Mouse (Mus musculus) kidney, postnatal 0 days (tissue): ENCODE data around the gene Rpl18a. TPM values are rescaled to one million over a fixed set of nuclear protein-coding genes. Genes with fewer than 3 reads are reported as not detected.

ENCODE experiments used
- ATAC-seq: fragments of 200-750 bp; cut with Nextera tagmentation; replicated peaks from 2 replicates; pipeline ENCODE4 v1.8.0; 2017; ENCODE audit warnings: low read depth, moderate number of reproducible peaks, moderate TSS enrichment, moderate library complexity; ENCODE audit not compliant: low FRiP score
- DNase-seq: peaks from one replicate; pipeline ENCODE4 v3.0.0-alpha.2; 2016; ENCODE audit warnings: low spot score
- H3K27ac ChIP-seq: fragments of 300-500 bp; sonication (generic); 2 replicates; pipeline ENCODE4 v1.5.1; 2014; ENCODE audit warnings: mild to moderate bottlenecking
- H3K27me3 ChIP-seq: fragments of 300-500 bp; sonication (generic); 2 replicates; pipeline ENCODE4 v1.6.1; 2014; ENCODE audit warnings: low read length, mixed read lengths; ENCODE audit not compliant: insufficient read depth
- H3K36me3 ChIP-seq: fragments of 300-500 bp; sonication (generic); 2 replicates; pipeline ENCODE4 v1.6.1; 2014; ENCODE audit warnings: low read length, mixed read lengths; ENCODE audit not compliant: insufficient read depth
- H3K4me1 ChIP-seq: fragments of 300-500 bp; sonication (generic); replicated peaks from 2 replicates; pipeline ENCODE4 v1.6.1; 2014; ENCODE audit warnings: antibody characterized with exemption, low read length, mixed read lengths; ENCODE audit not compliant: insufficient read depth
- H3K4me2 ChIP-seq: fragments of 300-500 bp; sonication (generic); 2 replicates; pipeline ENCODE4 v1.6.1; 2014; ENCODE audit warnings: mild to moderate bottlenecking, low read length, moderate library complexity, mixed read lengths
- H3K4me3 ChIP-seq: fragments of 300-500 bp; sonication (generic); replicated peaks from 2 replicates; pipeline ENCODE4 v1.5.1; 2014; ENCODE audit warnings: low read depth, low read length
- H3K9ac ChIP-seq: fragments of 300-500 bp; sonication (generic); 2 replicates; pipeline ENCODE4 v1.6.1; 2014; ENCODE audit warnings: low read depth, low read length
- H3K9me3 ChIP-seq: fragments of 300-500 bp; sonication (generic); replicated peaks from 2 replicates; pipeline ENCODE4 v1.6.1; 2016; ENCODE audit warnings: low read length, inconsistent platforms, mixed read lengths
- CTCF ChIP-seq: IDR thresholded peaks from 2 replicates; pipeline ENCODE4 v1.5.1; 2016; ENCODE audit warnings: antibody characterized with exemption, low read depth, mild to moderate bottlenecking, moderate library complexity
- WGBS: fragments of 180-500 bp; shearing (Covaris S2); extraction: QIAGEN DNeasy Blood & Tissue Kit; methylation state at CpG from one replicate; pipeline ENCODE4 v1.1.7; 2014; 5-methylcytosine and 5-hydroxymethylcytosine counted together
- microRNA counts: library from miRNA; unstranded; fragments of <30 nt; microRNA quantifications from one replicate; lab custom pipeline; 2015
- microRNA-seq: library from miRNA; unstranded; fragments of <30 nt; microRNA quantifications from one replicate; pipeline ENCODE4, GENCODE M21; 2016
- polyA plus RNA-seq: library from polyadenylated mRNA; unstranded; fragments of >200 nt; fragmentation: Nextera tagmentation; extraction: Ambion mirVana; gene quantifications from 2 replicates; pipeline ENCODE4 v1.2.1, GENCODE M21; 2015

The Rpl18a gene
- polyA plus RNA-seq, 1 experiment from 2014 or later = 5,941 TPM

- Histone ChIP-seq H3K27ac (no peak overlapping the region), H3K4me1 (no peaks in the 10 kb centered on the region), H3K4me2 (no peak overlapping the region), H3K4me3 (no peak overlapping the region), H3K9ac (no peak overlapping the region), H3K36me3 (no peaks in the 10 kb centered on the region), H3K27me3 (no peaks in the 10 kb centered on the region; the same call in 1 of the 2 replicates), H3K9me3 (no peaks in the 10 kb centered on the region)
- WGBS = 79% methylated on average over 3 of the region's 3 CpGs
- no peak for DNase-seq
- TF ChIP-seq CTCF = no peak
- ATAC-seq = no peak
These were observed 47.8 kb downstream of the Rpl18a start for GRCm38 (mm10) chr8:70849333-70849990.

DNA sequence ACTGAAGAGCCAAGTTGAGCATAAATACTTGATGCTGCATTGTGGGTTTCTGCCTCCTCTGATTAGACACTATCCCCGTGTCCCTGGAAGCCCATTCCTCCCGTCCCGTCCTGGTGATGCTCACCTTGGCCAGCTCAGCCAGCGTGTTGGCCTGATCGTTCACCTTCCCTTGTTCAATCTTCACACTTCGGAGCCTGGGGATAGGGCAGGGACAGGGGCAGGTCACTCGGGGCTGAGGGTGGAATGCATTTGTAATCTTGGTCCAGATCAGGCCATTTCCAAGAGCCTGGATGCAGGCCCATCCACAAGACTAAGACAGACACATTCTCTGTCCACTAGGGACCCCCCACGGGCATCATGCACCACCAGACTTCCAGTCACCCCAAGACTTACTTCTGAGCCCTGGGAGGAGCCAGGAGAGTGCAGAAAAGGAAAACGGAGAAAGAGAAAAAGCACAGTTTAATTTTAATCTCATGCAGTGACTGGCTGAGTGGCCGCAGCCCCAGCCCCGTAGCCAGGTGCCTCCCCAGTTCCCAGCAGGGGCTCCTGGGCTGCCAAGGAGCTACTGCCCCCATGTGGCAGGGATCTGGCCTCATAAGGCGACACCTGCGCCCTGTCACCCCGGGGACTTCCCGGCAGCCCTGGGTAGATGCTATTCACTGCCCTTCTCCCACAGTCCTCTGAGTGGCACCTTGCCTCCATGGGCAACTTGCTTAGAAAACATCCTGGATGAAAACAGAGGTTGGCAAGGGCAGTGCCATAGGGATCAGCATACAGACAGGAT is 50.6 kb downstream of the Rpl18a start:
- WGBS = 53% methylated on average over 15 of the region's 15 CpGs
- no peak overlapping the region for H3K4me2 ChIP-seq
- H3K4me1 ChIP-seq = no peaks in the 10 kb centered on the region
- peak overlapping the region; percentile 13; the same call in 1 of the 2 replicates for H3K9ac ChIP-seq
- no peak overlapping the region for H3K27ac ChIP-seq
- H3K9me3 ChIP-seq = no peaks in the 10 kb centered on the region
- ATAC-seq = no peak
- H3K27me3 ChIP-seq = no peaks in the 10 kb centered on the region; the same call in 1 of the 2 replicates
- TF ChIP-seq CTCF = peak; percentile 37
- DNase-seq = no peak
- H3K4me3 ChIP-seq = no peak overlapping the region
- H3K36me3 ChIP-seq = no peaks in the 10 kb centered on the region

GRCm38 (mm10) chr8:70845108-70845507 is 52.1 kb downstream of the Rpl18a start:
- Histone ChIP-seq H3K4me1 (no peaks in the 10 kb centered on the region), H3K9ac (no peak overlapping the region), H3K4me3 (no peak overlapping the region), H3K36me3 (no peaks in the 10 kb centered on the region), H3K9me3 (no peaks in the 10 kb centered on the region), H3K4me2 (no peak overlapping the region), H3K27ac (no peak overlapping the region), H3K27me3 (no peaks in the 10 kb centered on the region)
- ATAC-seq (no peak), DNase-seq (no peak)
- WGBS = 43% methylated on average over 5 of the region's 5 CpGs
- TF ChIP-seq CTCF = no peak

MicroRNAs within 50 kb of the gene (microRNA counts, 519-probe panel; counts per million panel counts)
- microRNA mmu-miR-1969 (lab: Ali Mortazavi, UCI) = 330 counts per million, percentile 68 among the panel's probes with 10 or more counts

Small RNA genes within 50 kb of the gene (microRNA-seq; reads per million reads assigned to microRNA genes)
- gene Mir1969 = 1.0 reads per million
- 0.60 reads per million for gene Mir7067

Other genes starting within 250 kb of the Rpl18a start
- 84.2 and 87.5 TPM in 2 replicates for gene Pgpep1, start 237.0 kb downstream of the Rpl18a start, polyA plus RNA-seq
- 243 and 281 TPM in 2 replicates for gene Lsm4, start 224.2 kb downstream of the Rpl18a start, polyA plus RNA-seq
- 72.4 and 98.1 TPM in 2 replicates for gene Jund, start 198.5 kb downstream of the Rpl18a start, polyA plus RNA-seq
- 0.03 and 0.05 TPM in 2 replicates for gene Iqcn, start 194.0 kb downstream of the Rpl18a start, polyA plus RNA-seq
- 0.70 and 0.74 TPM in 2 replicates for gene Gm3336, start 178.9 kb downstream of the Rpl18a start, polyA plus RNA-seq
- 8.0 and 9.5 TPM in 2 replicates for gene Pde4c, start 173.7 kb downstream of the Rpl18a start, polyA plus RNA-seq
- gene Rab3a, start 142.7 kb downstream of the Rpl18a start, polyA plus RNA-seq = 20.5 and 21.8 TPM in 2 replicates
- 78.2 and 80.3 TPM in 2 replicates for gene Mpv17l2, start 136.5 kb downstream of the Rpl18a start, polyA plus RNA-seq
- gene Pik3r2, start 120.7 kb downstream of the Rpl18a start, polyA plus RNA-seq = 43.8 and 47.2 TPM in 2 replicates
- 8.4 and 10.2 TPM in 2 replicates for gene Mast3, start 92.4 kb downstream of the Rpl18a start, polyA plus RNA-seq
- 0.09 and 0.13 TPM in 2 replicates for gene Il12rb1, start 89.0 kb downstream of the Rpl18a start, polyA plus RNA-seq
- 6.8 and 7.5 TPM in 2 replicates for gene Arrdc2, start 57.7 kb downstream of the Rpl18a start, polyA plus RNA-seq
- 4.2 and 5.5 TPM in 2 replicates for gene Kcnn1, start 34.2 kb downstream of the Rpl18a start, polyA plus RNA-seq
- gene Ccdc124, start 23.5 kb downstream of the Rpl18a start, polyA plus RNA-seq = 87.2 and 90.3 TPM in 2 replicates
- 0.09 and 0.11 TPM in 2 replicates for gene Slc5a5, start 4.7 kb downstream of the Rpl18a start, polyA plus RNA-seq
- 32.5 and 34.1 TPM in 2 replicates for gene Map1s, start 8.5 kb upstream of the Rpl18a start, polyA plus RNA-seq